In the genomic region with DNA sequence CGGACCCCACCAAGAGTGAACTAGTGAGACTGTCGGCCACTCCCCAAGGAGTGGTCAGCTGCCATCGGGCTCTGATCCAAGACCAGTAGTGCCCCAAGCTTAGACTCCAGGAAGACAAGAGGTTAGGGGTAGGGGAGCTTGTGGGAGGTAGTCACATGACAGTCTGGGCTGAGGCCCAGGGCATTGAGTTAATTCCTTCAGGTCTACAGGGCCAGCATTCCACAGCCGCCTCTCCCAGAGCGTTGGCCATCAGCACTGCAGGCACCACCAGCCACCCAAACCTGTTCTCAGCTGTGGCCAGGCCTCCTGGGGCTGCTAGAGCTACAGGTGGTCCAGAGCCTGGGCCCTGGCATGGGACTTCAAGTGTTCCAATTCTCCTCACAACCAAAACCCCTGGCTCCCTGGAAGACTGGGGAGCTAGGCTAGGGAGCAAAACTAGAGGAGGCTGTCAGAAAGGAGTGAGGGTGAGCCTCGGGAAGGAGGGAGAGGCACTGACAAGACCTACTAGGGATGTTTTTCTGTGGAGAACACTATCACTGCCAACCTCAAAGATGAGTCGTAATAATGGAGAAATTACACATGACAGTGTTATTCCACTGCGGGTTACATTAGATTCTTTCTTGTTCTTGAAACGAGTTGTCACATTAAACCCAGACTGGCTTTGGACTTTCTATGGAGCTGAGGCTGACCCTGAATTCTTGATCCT, we compare ENCODE assay signal across 8 mouse cellular contexts. TPM values are rescaled to one million over a fixed set of nuclear protein-coding genes. Genes with fewer than 3 reads are reported as not detected.
DNase-seq lines count a peak whose midpoint lies in the region; ATAC-seq lines count a peak whose summit lies in the region.

No protein-coding gene starts in this region.

- no peaks in the 10 kb centered on the region for H3K36me3 ChIP-seq in hindbrain, embryonic 16.5 days (ENCODE audit: control insufficient read depth, insufficient read depth, low read length)
- H3K36me3 ChIP-seq in hindbrain, embryonic 11.5 days (ENCODE audit: control insufficient read depth, insufficient read depth, low read length) = no peaks in the 10 kb centered on the region

- intact Hi-C loops in heart, postnatal 36 days (cut with DNase I) = no loop called here

- 60% methylated on average over 9 of the region's 9 CpGs for whole genome bisulfite sequencing in hindbrain, embryonic 16.5 days
- WGBS in hindbrain, embryonic 11.5 days = 75% methylated on average over 9 of the region's 9 CpGs

- no peak overlapping the region for H3K4me3 ChIP-seq in hindbrain, embryonic 16.5 days (ENCODE audit: low read length)
- no peak overlapping the region for H3K4me3 ChIP-seq in hindbrain, embryonic 11.5 days (ENCODE audit: low read depth, low read length)

- H3K27ac ChIP-seq in hindbrain, embryonic 16.5 days (ENCODE audit: low read depth, low read length) = no peak overlapping the region
- H3K27ac ChIP-seq in hindbrain, embryonic 11.5 days (ENCODE audit: low read depth, low read length) = no peak overlapping the region

- peaks cover 2% of the 10 kb centered on the region; the same call in 1 of the 2 replicates for H3K4me1 ChIP-seq in hindbrain, embryonic 16.5 days (ENCODE audit: control insufficient read depth, insufficient read depth, low read depth, low read length)
- H3K4me1 ChIP-seq in hindbrain, embryonic 11.5 days (replicated peaks; ENCODE audit: control insufficient read depth, insufficient read depth, low read length) = no peaks in the 10 kb centered on the region

- no peak overlapping the region for H3K9ac ChIP-seq in hindbrain, embryonic 16.5 days (ENCODE audit: low read depth, low read length)
- no peak overlapping the region for H3K9ac ChIP-seq in hindbrain, embryonic 11.5 days (ENCODE audit: low read depth, low read length)

- no peak for DNase-seq in hindbrain, embryonic 11.5 days (ENCODE audit: low spot score)
- DNase-seq in adrenal gland, postnatal 25 days = peak; percentile 45
- DNase-seq in heart, postnatal 36 days = peak; percentile 56 to 69
- peak; percentile 64 for DNase-seq in lung, postnatal 14 days
- no peak for DNase-seq in embryo, embryonic 10 days (ENCODE audit: low spot score)
- no peak for DNase-seq in T-cell, adult 2 months (ENCODE audit: low spot score)
- no peak for DNase-seq in urinary bladder, postnatal 10 days (ENCODE audit: low spot score)

- H3K9me3 ChIP-seq in hindbrain, embryonic 16.5 days (ENCODE audit: control insufficient read depth, low read length) = no peaks in the 10 kb centered on the region
- no peaks in the 10 kb centered on the region for H3K9me3 ChIP-seq in hindbrain, embryonic 11.5 days (ENCODE audit: control insufficient read depth, low read length)

- ATAC-seq in hindbrain, embryonic 16.5 days = peak; percentile 77
- ATAC-seq in hindbrain, embryonic 11.5 days (ENCODE audit: low FRiP score) = no peak

- no peak overlapping the region for H3K4me2 ChIP-seq in hindbrain, embryonic 16.5 days (ENCODE audit: low read length)
- no peak overlapping the region for H3K4me2 ChIP-seq in hindbrain, embryonic 11.5 days (replicated peaks; ENCODE audit: low read depth, low read length)

- no peaks in the 10 kb centered on the region for H3K27me3 ChIP-seq in hindbrain, embryonic 16.5 days (replicated peaks; ENCODE audit: control insufficient read depth, insufficient read depth, low read length)
- H3K27me3 ChIP-seq in hindbrain, embryonic 11.5 days (ENCODE audit: control insufficient read depth, insufficient read depth, low read length) = no peaks in the 10 kb centered on the region

RNA-seq across cellular contexts. Expression of a gene that starts 12.1 kb away (rescaled TPM):
- 49.7 and 56.6 TPM in 2 replicates for polyA plus RNA-seq in hindbrain, embryonic 16.5 days (2015; fragmentation: Nextera tagmentation; extraction: Ambion mirVana)
- polyA plus RNA-seq in hindbrain, embryonic 11.5 days (2014; fragmentation: Nextera tagmentation; extraction: Ambion mirVana) = 16.0 and 21.3 TPM in 2 replicates
- total RNA-seq in adrenal gland, postnatal 25 days (2021) = 65.4 and 74.6 TPM in 2 replicates
- total RNA-seq in heart, postnatal 36 days (2021) = 10 to 100 TPM; 36.1 to 37.0 TPM

Comparison
In these comparisons a context has a peak if more than half of its experiments do, and no peak if none do; other contexts are left out.
1. DNase-seq: peak in adrenal gland, postnatal 25 days (single experiment), heart, postnatal 36 days (2 of 2) and lung, postnatal 14 days (single experiment); none in hindbrain, embryonic 11.5 days (single experiment), embryo, embryonic 10 days (single experiment), T-cell, adult 2 months (single experiment) and urinary bladder, postnatal 10 days (single experiment).